Mouse (Mus musculus) kidney, embryonic 14.5 days (tissue): Measurements from ENCODE around the gene Gipr. TPM values are rescaled to one million over a fixed set of nuclear protein-coding genes. Genes with fewer than 3 reads are reported as not detected.
A peak's percentile ranks its signal among the peaks of the same experiment; 100 is the strongest.
"Not testable (repeated sequence)": the region's sequence is repeated elsewhere in the genome, so short reads cannot be mapped to it uniquely, and the experiment has no call there.

ENCODE experiments used
- ATAC-seq: fragments of 200-750 bp; cut with Nextera tagmentation; 2 replicates; pipeline ENCODE4 v1.8.0; 2017; ENCODE audit warnings: moderate number of reproducible peaks, mild to moderate bottlenecking, moderate TSS enrichment, moderate library complexity; ENCODE audit not compliant: low FRiP score, low TSS enrichment
- H3K27ac ChIP-seq: fragments of 300-500 bp; sonication (generic); 2 replicates; pipeline ENCODE4 v1.5.1; 2014; ENCODE audit warnings: low read depth, mild to moderate bottlenecking, low read length, moderate library complexity, mixed read lengths
- H3K27me3 ChIP-seq: fragments of 300-500 bp; sonication (generic); 2 replicates; pipeline ENCODE4 v1.6.1; 2014; ENCODE audit warnings: mild to moderate bottlenecking, low read length; ENCODE audit not compliant: control insufficient read depth, insufficient read depth
- H3K36me3 ChIP-seq: fragments of 300-500 bp; sonication (generic); 2 replicates; pipeline ENCODE4 v1.6.1; 2014; ENCODE audit warnings: low read length, mixed read lengths; ENCODE audit not compliant: control insufficient read depth, insufficient read depth
- H3K4me1 ChIP-seq: fragments of 300-500 bp; sonication (generic); 2 replicates; pipeline ENCODE4 v1.6.1; 2014; ENCODE audit warnings: low read length, mixed read lengths; ENCODE audit not compliant: control insufficient read depth, insufficient read depth
- H3K4me2 ChIP-seq: fragments of 300-500 bp; sonication (generic); replicated peaks from 2 replicates; pipeline ENCODE4 v1.6.1; 2014; ENCODE audit warnings: low read depth, mild to moderate bottlenecking, low read length
- H3K4me3 ChIP-seq: fragments of 300-500 bp; sonication (generic); 2 replicates; pipeline ENCODE4 v1.5.1; 2014; ENCODE audit warnings: mild to moderate bottlenecking, low read length
- H3K9ac ChIP-seq: fragments of 300-500 bp; sonication (generic); 2 replicates; pipeline ENCODE4 v1.6.1; 2014; ENCODE audit warnings: low read depth, mild to moderate bottlenecking, low read length, moderate library complexity
- H3K9me3 ChIP-seq: fragments of 300-500 bp; sonication (generic); 2 replicates; pipeline ENCODE4 v1.6.1; 2016; ENCODE audit warnings: low read length; ENCODE audit not compliant: control insufficient read depth
- WGBS: fragments of 180-500 bp; shearing (Covaris S2); extraction: QIAGEN DNeasy Blood & Tissue Kit; methylation state at CpG from one replicate; pipeline ENCODE4 v1.1.7; 2014; 5-methylcytosine and 5-hydroxymethylcytosine counted together
- polyA plus RNA-seq: library from polyadenylated mRNA; unstranded; fragments of >200 nt; fragmentation: Nextera tagmentation; extraction: Ambion mirVana; gene quantifications from 2 replicates; pipeline ENCODE4 v1.2.1, GENCODE M21; 2014

Gipr gene
- polyA plus RNA-seq, 1 experiment from 2014 or later = 0.45 TPM

DNA sequence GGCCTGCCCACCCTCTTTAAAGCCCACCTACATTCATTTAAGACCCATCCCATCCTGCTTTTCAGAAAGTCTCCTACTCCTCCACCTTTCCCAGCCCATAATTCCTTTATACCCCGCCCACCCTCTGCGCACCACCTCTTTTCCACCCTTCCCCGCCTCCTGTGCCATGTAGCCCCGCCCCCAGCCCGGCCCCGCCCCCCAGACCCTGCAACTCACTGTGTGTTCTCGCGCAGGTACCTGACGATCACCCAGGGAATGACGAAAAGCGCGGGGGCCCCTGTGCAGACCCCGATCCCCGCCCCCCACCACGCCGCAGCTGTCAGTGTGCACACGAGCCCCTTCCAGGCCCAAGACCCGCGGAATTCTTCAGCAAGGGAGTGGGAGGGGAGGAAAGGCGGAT is 5.8 kb downstream of the Gipr start:
- H3K27ac ChIP-seq = no peak overlapping the region
- WGBS = 1% methylated on average over 20 of the region's 20 CpGs
- H3K4me3 ChIP-seq = peak overlapping the region; percentile 42
- no peaks in the 10 kb centered on the region for H3K36me3 ChIP-seq
- no peaks in the 10 kb centered on the region for H3K9me3 ChIP-seq
- peak; percentile 38 for ATAC-seq
- peaks cover 30% of the 10 kb centered on the region; the same call in 1 of the 2 replicates for H3K4me1 ChIP-seq
- H3K4me2 ChIP-seq = peak overlapping the region; percentile 78
- peak overlapping the region; percentile 61; the same call in 1 of the 2 replicates for H3K9ac ChIP-seq
- H3K27me3 ChIP-seq = peaks cover 8% of the 10 kb centered on the region

DNA sequence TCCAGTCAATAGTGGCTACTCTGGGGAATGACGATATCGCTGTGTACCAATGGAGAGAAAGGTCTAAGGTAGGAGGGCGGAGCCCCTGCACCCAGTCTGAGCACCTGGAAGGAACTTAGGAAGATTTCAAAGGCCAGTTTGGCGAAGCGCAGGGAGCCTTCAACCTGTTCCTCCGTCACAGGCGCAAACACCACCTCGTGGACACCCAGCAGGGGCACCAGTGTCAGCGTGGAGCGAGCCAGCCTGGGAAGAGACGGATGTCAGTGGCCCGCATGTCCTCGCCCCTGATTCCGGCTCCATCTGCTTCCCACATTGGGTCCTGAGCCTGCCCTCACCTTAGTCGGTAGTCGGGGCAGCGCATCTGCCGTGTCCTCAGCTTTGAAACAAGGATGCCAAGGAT is 6.5 kb downstream of the Gipr start:
- peak overlapping the region; percentile 78 for H3K4me2 ChIP-seq
- no peak for ATAC-seq
- H3K4me3 ChIP-seq = peak overlapping the region; percentile 42
- peaks cover 23% of the 10 kb centered on the region; the same call in 1 of the 2 replicates for H3K4me1 ChIP-seq
- H3K9ac ChIP-seq = no peak overlapping the region
- H3K9me3 ChIP-seq = no peaks in the 10 kb centered on the region
- H3K27ac ChIP-seq = no peak overlapping the region
- peaks cover 8% of the 10 kb centered on the region for H3K27me3 ChIP-seq
- WGBS = 12% methylated on average over 18 of the region's 18 CpGs
- H3K36me3 ChIP-seq = peaks cover 3% of the 10 kb centered on the region; the same call in 1 of the 2 replicates

- 39% methylated on average over 11 of the region's 11 CpGs for WGBS
- H3K27me3 ChIP-seq = peaks cover 8% of the 10 kb centered on the region
- no peaks in the 10 kb centered on the region for H3K9me3 ChIP-seq
- no peak overlapping the region for H3K9ac ChIP-seq
- peaks cover 15% of the 10 kb centered on the region; the same call in 1 of the 2 replicates for H3K4me1 ChIP-seq
- ATAC-seq = no peak
- H3K4me2 ChIP-seq = no peak overlapping the region
- no peak overlapping the region for H3K27ac ChIP-seq
- H3K36me3 ChIP-seq = peaks cover 9% of the 10 kb centered on the region; the same call in 1 of the 2 replicates
- no peak overlapping the region for H3K4me3 ChIP-seq
These were observed 7.3 kb downstream of the Gipr start for GRCm38 (mm10) chr7:19158601-19159000.

GRCm38 (mm10) chr7:19157160-19157800 is 8.6 kb downstream of the Gipr start:
- 8% methylated on average over 30 of the region's 30 CpGs for WGBS
- no peaks in the 10 kb centered on the region for H3K9me3 ChIP-seq
- H3K27ac ChIP-seq = no peak overlapping the region
- H3K4me3 ChIP-seq = no peak overlapping the region
- H3K36me3 ChIP-seq = peaks cover 21% of the 10 kb centered on the region; the same call in 1 of the 2 replicates
- peaks cover 8% of the 10 kb centered on the region for H3K27me3 ChIP-seq
- H3K4me2 ChIP-seq = peak overlapping the region; percentile 28
- H3K4me1 ChIP-seq = 0 out of 2 replicates have a peak, but pooled peaks cover 14% of the 10 kb centered on the region
- H3K9ac ChIP-seq = no peak overlapping the region
- ATAC-seq = peak; percentile 54; the same call in 1 of the 2 replicates

GRCm38 (mm10) chr7:19155825-19156475 is 10.0 kb downstream of the Gipr start:
- H3K9me3 ChIP-seq = no peaks in the 10 kb centered on the region
- H3K36me3 ChIP-seq = peaks cover 30% of the 10 kb centered on the region; the same call in 1 of the 2 replicates
- H3K4me3 ChIP-seq = no peak overlapping the region
- no peak overlapping the region for H3K27ac ChIP-seq
- H3K4me2 ChIP-seq = no peak overlapping the region
- peaks cover 14% of the 10 kb centered on the region; the same call in 1 of the 2 replicates for H3K4me1 ChIP-seq
- H3K9ac ChIP-seq = no peak overlapping the region
- ATAC-seq = 0 out of 2 replicates have a peak, but pooled peaks have one; percentile 13
- peaks cover 8% of the 10 kb centered on the region for H3K27me3 ChIP-seq
- 27% methylated on average over 13 of the region's 13 CpGs for WGBS

- H3K4me2 ChIP-seq = no peak overlapping the region
- WGBS = 87% methylated on average over 8 of the region's 8 CpGs
- no peak for ATAC-seq
These were observed 11.1 kb downstream of the Gipr start for GRCm38 (mm10) chr7:19154796-19155195.

GRCm38 (mm10) chr7:19151121-19151520 is 14.8 kb downstream of the Gipr start:
- H3K27me3 ChIP-seq, H3K4me3 ChIP-seq, H3K4me2 ChIP-seq, ATAC-seq, H3K9ac ChIP-seq, H3K27ac ChIP-seq, H3K9me3 ChIP-seq: not testable (repeated sequence)
- 91% methylated on average over 10 of the region's 10 CpGs for WGBS
- Histone ChIP-seq H3K4me1 (peaks cover 19% of the 10 kb centered on the region), H3K36me3 (peaks cover 30% of the 10 kb centered on the region; the same call in 1 of the 2 replicates)

More at GRCm38 (mm10) chr7:19154796-19155195, 11.1 kb downstream of the Gipr start:
- H3K9me3 ChIP-seq = no peaks in the 10 kb centered on the region
- H3K27ac ChIP-seq = no peak overlapping the region
- H3K9ac ChIP-seq = no peak overlapping the region
- peaks cover 30% of the 10 kb centered on the region; the same call in 1 of the 2 replicates for H3K36me3 ChIP-seq
- H3K27me3 ChIP-seq = peaks cover 7% of the 10 kb centered on the region
- no peak overlapping the region for H3K4me3 ChIP-seq
- peaks cover 13% of the 10 kb centered on the region for H3K4me1 ChIP-seq

GRCm38 (mm10) chr7:19149626-19150025 is 16.3 kb downstream of the Gipr start, which contains the start of gene Snrpd2:
Snrpd2 (plus strand) TSS chr7:19149722.
- no peaks in the 10 kb centered on the region for H3K27me3 ChIP-seq
- H3K9ac ChIP-seq = peak within 1 kb of the TSS; percentile 69
- H3K27ac ChIP-seq = peak within 1 kb of the TSS; percentile 53
- no peaks in the 10 kb centered on the region for H3K9me3 ChIP-seq
- ATAC-seq = peak; percentile 92
- peak within 1 kb of the TSS; percentile 87 for H3K4me2 ChIP-seq
- peaks cover 15% of the 10 kb centered on the region for H3K4me1 ChIP-seq
- WGBS = under 1% methylated on average over 24 of the region's 24 CpGs
- peak within 1 kb of the TSS; percentile 69 for H3K4me3 ChIP-seq
- H3K36me3 ChIP-seq = peaks cover 28% of the 10 kb centered on the region; the same call in 1 of the 2 replicates
